Mouse (Mus musculus): ENCODE measurements at regions not wholly inside any gene's neighbourhood (a gene's known extent, or its start where the extent isn't known, plus 50 kb on each side); places are given as distances from the start of the nearest gene placed in this dataset.

GRCm38 (mm10) chr1:81516575-81517210 is 439.9 kb downstream of the Nyap2 start:
- peak; percentile 8 for DNase-seq (ENCODE audit: low spot score)

- DNase-seq (ENCODE audit: low spot score), result no peak
Observed at GRCm38 (mm10) chr1:81520420-81521273, 443.9 kb downstream of the Nyap2 start.

- no peak for DNase-seq (ENCODE audit: low spot score)
Observed at GRCm38 (mm10) chr1:81522929-81523328, 446.2 kb downstream of the Nyap2 start.

- no peak for DNase-seq (ENCODE audit: low spot score)
Observed at GRCm38 (mm10) chr1:81525821-81526220, 449.1 kb downstream of the Nyap2 start.

GRCm38 (mm10) chr1:81537836-81538235 is 461.1 kb downstream of the Nyap2 start:
- DNase-seq (ENCODE audit: low spot score), result no peak

- no peak for DNase-seq (ENCODE audit: low spot score)
Observed at GRCm38 (mm10) chr1:81539591-81540311, 463.0 kb downstream of the Nyap2 start.

GRCm38 (mm10) chr1:81548906-81549305 is 472.2 kb downstream of the Nyap2 start:
- no peak for DNase-seq (ENCODE audit: low spot score)

GRCm38 (mm10) chr1:81549706-81550105 is 473.0 kb downstream of the Nyap2 start:
- DNase-seq (ENCODE audit: low spot score), result no peak

GRCm38 (mm10) chr1:81552731-81553130 is 476.0 kb downstream of the Nyap2 start:
- DNase-seq (ENCODE audit: low spot score), result no peak

- DNase-seq (ENCODE audit: low spot score), result no peak
Observed at GRCm38 (mm10) chr1:81576965-81577664, 500.4 kb downstream of the Nyap2 start.

- no peak for DNase-seq (ENCODE audit: low spot score)
Observed at GRCm38 (mm10) chr1:81577665-81578201, 501.0 kb downstream of the Nyap2 start.

GRCm38 (mm10) chr1:81581208-81581607 is 504.5 kb downstream of the Nyap2 start:
- no peak for DNase-seq (ENCODE audit: low spot score)

GRCm38 (mm10) chr1:81587780-81588307 is 511.1 kb downstream of the Nyap2 start:
- DNase-seq (ENCODE audit: low spot score), result no peak

- no peak for DNase-seq (ENCODE audit: low spot score)
Observed at GRCm38 (mm10) chr1:81591623-81592022, 514.9 kb downstream of the Nyap2 start.

- no peak for DNase-seq (ENCODE audit: low spot score)
Observed at GRCm38 (mm10) chr1:81593280-81594182, 516.8 kb downstream of the Nyap2 start.

- DNase-seq (ENCODE audit: low spot score), result no peak
Observed at GRCm38 (mm10) chr1:81594183-81594515, 517.4 kb downstream of the Nyap2 start.

- no peak for DNase-seq (ENCODE audit: low spot score)
Observed at GRCm38 (mm10) chr1:81594606-81595005, 517.9 kb downstream of the Nyap2 start.

GRCm38 (mm10) chr1:81608772-81609171 is 532.0 kb downstream of the Nyap2 start:
- no peak for DNase-seq (ENCODE audit: low spot score)

GRCm38 (mm10) chr1:81618880-81619279 is 542.1 kb downstream of the Nyap2 start:
- no peak for DNase-seq (ENCODE audit: low spot score)

GRCm38 (mm10) chr1:81624141-81624540 is 547.4 kb downstream of the Nyap2 start:
- no peak for DNase-seq (ENCODE audit: low spot score)

- DNase-seq (ENCODE audit: low spot score), result no peak
Observed at GRCm38 (mm10) chr1:81632704-81633103, 556.0 kb downstream of the Nyap2 start.

Measured in MN1 (cell line).